Mouse (Mus musculus) monocyte, adult 5-6 weeks (primary cell): ENCODE measurements around the gene Smyd1. TPM values are rescaled to one million over a fixed set of nuclear protein-coding genes. Genes with fewer than 3 reads are reported as not detected.

Experiments used
- ATAC-seq: fragments of 153-309, 156-312 bp; replicated peaks from 2 replicates; pipeline ENCODE4 v1.8.0; 2017; ENCODE audit warnings: mild to moderate bottlenecking; ENCODE audit not compliant: low TSS enrichment, insufficient number of reproducible peaks, severe bottlenecking, poor library complexity, low FRiP score
- total RNA-seq: library from RNA; stranded (forward); fragments of 200-1000, 200-491, 200-594 nt; gene quantifications from 3 replicates; pipeline ENCODE4 v1.2.3, GENCODE M21; 2017

The Smyd1 gene
- total RNA-seq, result not detected in 3 replicates

DNA sequence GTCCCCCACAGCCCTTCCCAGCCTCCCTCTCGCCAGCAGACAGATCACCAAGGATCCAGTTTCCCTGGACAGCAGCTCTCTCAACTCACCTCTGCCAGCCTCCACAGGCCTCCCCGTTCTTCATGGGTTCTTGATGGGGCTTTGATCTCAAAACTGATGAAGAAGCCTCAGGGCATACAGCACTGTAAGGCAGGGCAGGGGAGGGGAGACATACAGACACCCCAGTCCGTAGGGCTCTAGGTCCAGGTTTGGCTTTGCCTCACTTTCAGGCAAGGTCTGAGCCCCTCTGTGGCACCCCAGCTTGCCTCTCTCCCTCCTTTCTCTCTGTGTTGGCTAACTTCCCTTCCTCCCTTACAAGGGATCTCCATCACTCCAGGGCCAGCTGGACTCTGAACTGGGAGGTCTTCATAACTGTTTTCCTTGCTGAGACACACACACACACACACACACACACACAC lies at the start of gene Smyd1:
Smyd1 (minus strand) TSS at position 408 of the 458 bp plus-strand sequence.
- ATAC-seq, result no peak

DNA sequence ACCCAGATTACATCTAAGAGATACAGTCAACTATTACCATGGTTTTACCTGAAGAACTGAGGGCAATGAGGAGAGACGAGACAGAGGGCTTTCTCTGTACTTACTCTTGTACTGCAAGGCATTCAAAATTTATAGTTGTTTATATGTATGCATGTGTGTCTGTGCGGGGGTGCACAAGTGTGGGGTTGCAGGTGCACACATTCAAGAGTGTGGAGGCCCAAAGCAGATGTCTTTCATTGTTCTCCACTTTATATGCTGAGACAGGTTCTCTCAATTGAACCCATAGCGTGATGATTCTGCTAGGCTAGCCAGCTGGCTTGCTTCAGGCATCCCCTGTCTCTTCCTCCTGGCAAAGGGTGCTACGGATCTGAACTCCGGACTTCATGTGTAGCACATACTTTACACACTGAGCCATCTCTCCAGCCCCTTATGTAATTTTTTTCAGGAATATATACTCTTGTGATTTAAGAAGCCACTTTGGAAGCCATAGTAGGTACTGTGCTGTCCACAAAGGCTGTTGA lies 49.1 kb upstream of the Smyd1 start:
- no peak for ATAC-seq

DNA sequence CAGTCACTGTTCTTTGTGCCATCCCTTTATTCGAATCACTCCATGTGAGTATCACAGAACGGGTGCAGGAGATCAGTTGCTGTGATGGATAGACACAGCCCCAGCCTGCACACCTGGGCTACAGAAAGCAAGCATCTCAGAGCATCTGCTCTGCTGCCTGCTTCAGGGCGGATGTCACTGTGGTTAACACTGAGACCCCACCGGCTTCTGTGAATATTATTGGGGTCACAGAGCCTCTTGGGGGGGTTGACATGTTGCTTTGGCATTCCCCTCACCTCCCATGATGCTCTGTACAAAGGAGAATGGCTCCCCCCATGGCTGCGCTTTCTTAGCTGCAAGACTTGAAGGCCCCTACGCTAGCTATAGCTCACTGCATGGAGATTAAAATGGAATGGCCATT lies 47.4 kb upstream of the Smyd1 start:
- ATAC-seq, result no peak

- no peak for ATAC-seq
These were observed 42.0 kb upstream of the Smyd1 start for GRCm38 (mm10) chr6:71363995-71364394.

DNA sequence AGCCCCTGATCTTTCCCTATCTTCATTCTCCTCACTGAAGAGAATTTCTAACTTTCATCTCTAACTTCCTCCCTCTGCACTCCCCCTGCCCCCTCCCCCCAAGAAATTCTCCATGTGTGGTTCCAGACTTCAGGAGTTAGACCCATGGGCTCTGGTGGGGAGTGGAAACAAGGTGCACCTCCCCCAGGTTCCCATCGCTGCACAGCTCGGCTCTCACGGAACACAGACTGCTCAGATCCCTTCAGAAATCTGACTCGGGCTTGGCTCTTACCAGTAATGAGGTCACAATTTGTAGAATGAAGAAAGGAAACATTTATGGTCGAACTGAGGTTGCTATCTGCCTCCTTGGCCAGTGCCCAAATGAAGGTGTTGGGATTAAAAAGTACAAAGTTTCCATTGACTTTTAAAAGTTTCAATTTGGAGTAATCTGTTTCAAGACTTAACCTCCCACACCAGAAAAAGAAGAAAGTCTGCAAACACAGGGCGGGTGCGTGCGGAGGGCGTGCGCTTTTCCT lies 39.2 kb upstream of the Smyd1 start:
- ATAC-seq, result no peak

DNA sequence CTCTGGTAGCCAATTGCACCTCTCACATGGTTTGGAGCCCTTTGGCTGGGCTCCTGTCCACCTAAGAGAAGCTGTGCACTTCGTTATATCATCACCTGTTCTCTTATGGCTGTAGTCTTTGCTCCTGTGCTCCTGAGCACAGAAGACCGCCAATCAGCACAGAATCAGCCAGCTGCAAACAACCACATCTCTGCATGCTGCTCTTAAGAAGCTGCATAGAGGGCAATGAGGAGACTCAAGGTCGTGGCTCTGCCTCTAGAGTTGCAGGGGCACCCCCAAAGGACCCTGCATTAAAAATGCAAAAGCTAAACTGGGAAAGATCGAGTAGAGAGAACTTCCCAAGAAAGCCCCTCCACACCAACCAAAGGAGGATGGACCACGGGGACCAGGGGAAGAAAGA lies 38.7 kb upstream of the Smyd1 start:
- ATAC-seq, result no peak

DNA sequence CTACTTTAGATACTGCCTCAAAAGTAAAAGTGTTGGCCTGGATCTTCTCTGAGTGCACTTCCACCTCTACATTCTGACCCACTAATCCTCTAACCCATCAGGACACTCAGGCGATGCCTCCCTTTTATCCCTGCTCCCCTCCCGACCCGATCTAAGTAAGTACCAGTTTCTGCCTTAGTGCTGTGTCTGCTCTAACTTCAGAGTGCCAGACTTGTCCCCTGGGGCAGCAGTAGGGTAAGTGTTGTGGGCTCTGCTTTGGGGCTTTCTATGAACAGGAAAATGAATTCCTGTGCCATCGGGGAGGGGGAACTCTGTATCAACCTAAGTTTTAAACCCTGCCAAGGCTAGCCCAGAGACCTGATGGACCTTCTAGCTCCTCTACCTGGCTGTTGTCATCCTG lies 38.2 kb upstream of the Smyd1 start:
- ATAC-seq, result no peak

GRCm38 (mm10) chr6:71357493-71357892 lies 35.5 kb upstream of the Smyd1 start:
- no peak for ATAC-seq

- ATAC-seq, result no peak
These were observed 31.7 kb upstream of the Smyd1 start for GRCm38 (mm10) chr6:71353722-71354121.

GRCm38 (mm10) chr6:71352866-71353427 lies 30.9 kb upstream of the Smyd1 start:
- ATAC-seq, result no peak

DNA sequence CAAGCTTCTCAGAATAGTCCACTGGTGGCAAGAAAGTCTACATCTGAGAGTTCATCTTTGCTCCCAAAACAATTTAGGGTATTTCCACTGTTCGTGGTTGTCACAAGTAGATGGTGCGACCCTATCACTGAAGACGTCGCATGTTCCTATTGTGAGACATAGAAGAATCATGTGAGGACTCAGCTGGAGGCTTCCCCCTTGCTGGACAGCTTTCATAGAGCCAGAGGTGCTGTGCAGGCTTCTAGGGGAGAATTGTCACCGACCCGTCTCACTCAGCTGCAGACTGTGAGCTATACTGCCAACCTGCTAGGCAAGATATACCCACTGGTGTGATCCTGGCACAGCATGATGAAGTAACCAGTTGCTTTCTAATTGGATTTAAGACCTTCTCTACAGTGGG lies 30.2 kb upstream of the Smyd1 start:
- ATAC-seq, result no peak

- ATAC-seq, result no peak
These were observed 29.2 kb upstream of the Smyd1 start for GRCm38 (mm10) chr6:71351201-71351600.

DNA sequence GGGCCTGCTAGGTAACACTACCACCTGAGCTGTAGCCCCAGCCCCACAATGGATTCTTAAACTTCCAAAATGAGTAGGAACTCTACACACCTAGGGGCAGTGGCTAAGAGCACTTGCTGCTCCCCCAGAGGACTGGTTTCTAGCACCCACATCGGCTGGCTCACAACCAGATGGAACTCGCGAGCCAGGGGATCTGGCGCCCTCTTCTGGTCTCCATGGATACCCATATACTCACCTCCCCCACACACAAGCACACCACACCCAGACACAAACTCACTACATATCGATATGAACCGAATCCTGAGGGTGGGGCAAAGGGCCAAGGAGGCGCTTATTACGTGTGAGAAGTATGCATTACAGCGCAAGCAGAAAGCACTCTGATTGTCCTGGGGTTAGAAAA lies 26.0 kb upstream of the Smyd1 start:
- no peak for ATAC-seq

GRCm38 (mm10) chr6:71341179-71341578 lies 19.1 kb upstream of the Smyd1 start:
- no peak for ATAC-seq

DNA sequence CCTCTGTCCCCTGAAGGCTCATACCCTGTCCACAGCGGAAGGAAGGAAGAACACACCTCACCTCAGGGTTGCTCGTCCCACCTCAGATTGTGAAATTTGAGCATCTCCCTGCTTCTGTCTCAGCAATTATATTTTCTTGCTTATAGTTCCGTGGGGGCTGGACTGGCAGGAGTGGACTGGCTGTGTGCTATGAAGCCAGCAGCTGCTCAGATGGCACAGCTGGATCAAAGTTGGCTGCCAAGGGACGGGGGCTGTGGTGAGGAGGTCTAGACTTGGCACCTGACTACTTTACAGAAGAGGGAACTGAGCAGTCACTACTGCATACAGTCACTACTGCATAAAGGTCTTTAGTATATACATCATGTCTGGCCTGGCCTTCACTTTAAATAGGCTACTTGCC lies 17.3 kb upstream of the Smyd1 start:
- ATAC-seq, result no peak

DNA sequence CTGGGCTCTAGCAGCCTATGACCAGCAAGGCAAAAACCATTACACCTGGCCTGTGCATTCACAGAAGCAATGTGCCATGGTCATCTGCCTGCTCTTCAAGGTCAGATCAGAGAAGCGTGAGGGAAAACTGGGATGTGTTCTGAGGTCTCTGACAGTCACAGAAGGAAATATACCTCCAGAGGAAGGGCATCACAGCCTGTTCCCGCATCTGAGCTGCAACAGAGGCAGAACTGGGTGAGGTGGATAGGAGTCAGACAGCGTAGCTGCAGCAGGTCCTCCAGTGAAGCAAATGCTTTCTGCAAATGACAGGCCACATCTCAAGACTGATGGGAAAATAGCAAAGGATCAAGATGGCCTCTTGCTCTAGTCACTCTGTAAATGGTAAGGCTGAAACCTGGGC lies 16.9 kb upstream of the Smyd1 start:
- no peak for ATAC-seq

- ATAC-seq, result no peak
These were observed 15.6 kb upstream of the Smyd1 start for GRCm38 (mm10) chr6:71337666-71338065.

DNA sequence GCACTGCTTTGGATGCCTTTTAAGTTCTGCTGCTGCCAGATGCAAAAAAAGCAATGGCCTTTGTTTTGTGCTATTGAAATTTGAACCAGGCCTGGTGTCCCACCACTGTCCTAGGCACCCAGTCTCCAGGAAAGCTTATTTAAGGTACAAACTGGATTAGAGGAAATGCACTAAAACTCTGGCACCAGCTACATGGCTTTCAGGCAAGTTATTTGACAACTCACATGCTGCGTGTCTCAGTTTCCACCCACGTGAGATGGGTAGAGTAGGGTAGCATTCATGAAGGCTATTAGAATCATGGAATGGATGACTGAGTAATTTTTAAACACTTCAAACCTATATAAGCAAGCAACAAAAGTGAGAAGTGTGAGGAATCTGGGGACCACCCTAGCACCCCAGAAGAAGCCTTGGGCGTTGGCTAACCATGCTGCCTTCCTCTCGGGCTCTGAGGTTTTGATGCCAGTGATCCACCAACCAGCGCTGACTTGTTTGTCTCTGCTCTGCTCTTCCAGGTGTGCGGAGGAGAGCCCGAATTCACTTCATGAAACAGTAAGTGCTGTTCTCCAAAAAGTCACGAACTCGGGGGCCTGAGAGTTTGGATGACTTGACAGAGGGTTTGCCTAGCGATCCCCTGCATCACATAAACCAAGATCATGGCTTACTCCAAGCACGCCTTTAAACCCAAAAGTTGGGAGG lies 11.7 kb upstream of the Smyd1 start:
- no peak for ATAC-seq

DNA sequence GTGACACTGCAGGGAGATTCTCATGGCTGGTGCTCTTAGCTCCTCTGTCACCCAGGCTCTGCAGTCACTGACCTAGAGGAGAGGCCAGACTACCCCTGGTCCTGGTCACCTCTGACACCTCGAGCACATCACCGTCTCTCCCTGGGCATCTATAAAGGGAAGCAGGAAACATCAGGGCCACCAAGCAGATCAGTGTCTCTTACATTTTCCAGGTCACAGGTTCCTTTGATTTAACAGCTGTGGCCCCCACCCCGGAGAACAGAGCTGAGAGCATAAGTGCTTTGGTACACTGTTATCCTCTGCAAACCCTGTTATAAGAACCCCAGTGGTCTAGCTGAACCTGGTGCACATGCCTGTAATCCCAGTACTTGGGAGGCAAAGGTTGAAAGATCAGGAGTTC lies 11.0 kb upstream of the Smyd1 start:
- ATAC-seq, result no peak

GRCm38 (mm10) chr6:71332236-71332965 lies 10.4 kb upstream of the Smyd1 start:
- no peak for ATAC-seq
